Mouse (Mus musculus) thymus, adult 2 months (tissue): ENCODE data around the gene Blvrb.

Source experiments
- CTCF ChIP-seq: fragments of 200-500 bp; IDR thresholded peaks from 2 replicates; pipeline ENCODE4 v1.5.1; 2012; ENCODE audit warnings: mild to moderate bottlenecking, control low read depth, low read length, moderate library complexity, borderline replicate concordance; ENCODE audit not compliant: control insufficient read depth, poor library complexity, insufficient read depth; ENCODE audit errors: extremely low read depth
- POLR2A ChIP-seq: fragments of 200-500 bp; IDR thresholded peaks from 2 replicates; pipeline ENCODE4 v1.6.1; 2012; ENCODE audit warnings: mild to moderate bottlenecking, low read length, control low read depth, moderate library complexity; ENCODE audit not compliant: control insufficient read depth, poor library complexity, insufficient read depth; ENCODE audit errors: extremely low read depth

DNA sequence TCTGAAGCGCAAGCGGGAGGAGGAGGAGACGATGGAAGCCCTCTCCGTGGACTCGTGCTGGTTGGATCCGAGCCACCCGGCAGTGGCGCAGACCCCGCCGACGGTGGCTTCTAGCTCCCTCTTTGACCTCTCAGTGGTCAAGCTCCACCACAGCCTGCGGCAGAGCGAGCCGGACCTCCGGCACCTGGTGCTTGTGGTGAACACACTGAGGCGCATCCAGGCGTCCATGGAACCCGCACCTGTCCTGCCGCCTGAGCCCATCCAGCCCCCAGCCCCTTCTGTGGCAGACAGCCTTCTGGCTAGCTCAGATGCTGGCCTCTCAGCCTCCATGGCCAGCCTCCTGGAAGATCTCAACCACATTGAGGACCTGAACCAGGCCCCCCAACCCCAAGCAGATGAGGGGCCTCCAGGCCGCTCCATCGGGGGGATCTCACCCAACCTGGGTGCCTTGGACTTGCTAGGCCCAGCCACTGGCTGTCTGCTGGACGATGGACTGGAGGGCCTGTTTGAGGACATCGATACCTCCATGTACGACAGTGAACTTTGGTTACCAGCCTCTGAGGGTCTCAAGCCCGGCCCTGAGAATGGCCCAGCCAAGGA, 41.6 kb downstream of the Blvrb start:
- no peak for TF ChIP-seq CTCF
- no peak for TF ChIP-seq POLR2A
